Comparison of ENCODE assay signal across 10 mouse cellular contexts in genomic region chr15:82959151-82959550, GRCm38 (mm10). TPM values are rescaled to one million over a fixed set of nuclear protein-coding genes. Genes with fewer than 3 reads are reported as not detected.
DNase-seq lines count a peak whose midpoint lies in the region; ATAC-seq lines count a peak whose summit lies in the region.
"Had no signal": no experiment of that assay in that cellular context is flagged by ENCODE, and none has a peak within 500 bp of the region (broad histone marks: within the 10 kb centered on the region; RNA-seq: fewer than 3 reads in every experiment).

No protein-coding gene starts in this region.

- H3K27ac ChIP-seq in forebrain, embryonic 11.5 days (ENCODE audit: low read depth, low read length): no peak overlapping the region
- H3K27ac ChIP-seq in forebrain, embryonic 10.5 days: no peak overlapping the region
- no peak overlapping the region for H3K27ac ChIP-seq in kidney, embryonic 14.5 days (ENCODE audit: low read depth, low read length)
- peak overlapping the region; percentile 68; the same call in 1 of the 2 replicates for H3K27ac ChIP-seq in hindbrain, embryonic 16.5 days (ENCODE audit: low read depth, low read length)
- peak overlapping the region; percentile 73 for H3K27ac ChIP-seq in midbrain, embryonic 15.5 days
- no peak overlapping the region for H3K27ac ChIP-seq in intestine, embryonic 16.5 days (ENCODE audit: low read length)

- no peak overlapping the region; the same call in 1 of the 2 replicates for H3K4me2 ChIP-seq in forebrain, embryonic 11.5 days (ENCODE audit: low read depth, low read length, severe bottlenecking)
- H3K4me2 ChIP-seq in kidney, embryonic 14.5 days (replicated peaks; ENCODE audit: low read depth, low read length): no peak overlapping the region
- H3K4me2 ChIP-seq in hindbrain, embryonic 16.5 days (ENCODE audit: low read length): peak overlapping the region; percentile 58
- H3K4me2 ChIP-seq in midbrain, embryonic 15.5 days: peak overlapping the region; percentile 70
- H3K4me2 ChIP-seq in intestine, embryonic 16.5 days (ENCODE audit: low read depth, low read length): no peak overlapping the region

- H3K4me3 ChIP-seq in forebrain, embryonic 11.5 days (ENCODE audit: low read depth, low read length): no peak overlapping the region
- H3K4me3 ChIP-seq in forebrain, embryonic 10.5 days: no peak overlapping the region
- H3K4me3 ChIP-seq in kidney, embryonic 14.5 days (ENCODE audit: low read length): no peak overlapping the region
- no peak overlapping the region for H3K4me3 ChIP-seq in hindbrain, embryonic 16.5 days (ENCODE audit: low read length)
- peak overlapping the region; percentile 20; the same call in 1 of the 2 replicates for H3K4me3 ChIP-seq in midbrain, embryonic 15.5 days
- H3K4me3 ChIP-seq in intestine, embryonic 16.5 days (ENCODE audit: low read length): no peak overlapping the region

- H3K9me3 ChIP-seq in forebrain, embryonic 11.5 days (ENCODE audit: control insufficient read depth, low read length): no peaks in the 10 kb centered on the region
- H3K9me3 ChIP-seq in forebrain, embryonic 10.5 days: no peaks in the 10 kb centered on the region
- H3K9me3 ChIP-seq in kidney, embryonic 14.5 days (ENCODE audit: control insufficient read depth, low read length): no peaks in the 10 kb centered on the region
- H3K9me3 ChIP-seq in hindbrain, embryonic 16.5 days (ENCODE audit: control insufficient read depth, low read length): no peaks in the 10 kb centered on the region
- no peaks in the 10 kb centered on the region for H3K9me3 ChIP-seq in midbrain, embryonic 15.5 days
- no peaks in the 10 kb centered on the region for H3K9me3 ChIP-seq in intestine, embryonic 16.5 days (ENCODE audit: control insufficient read depth, low read length)

- no peak for DNase-seq in forebrain, embryonic 11.5 days (ENCODE audit: low spot score)
- no peak for DNase-seq in forebrain, embryonic 10.5 days (ENCODE audit: extremely low spot score, low spot score)
- DNase-seq in kidney, adult 18-20 months: no peak
- no peak for DNase-seq in cerebellum, postnatal 25 days

- H3K36me3 ChIP-seq in forebrain, embryonic 11.5 days (ENCODE audit: control insufficient read depth, insufficient read depth, low read length): no peaks in the 10 kb centered on the region
- H3K36me3 ChIP-seq in forebrain, embryonic 10.5 days (replicated peaks): no peaks in the 10 kb centered on the region
- H3K36me3 ChIP-seq in kidney, embryonic 14.5 days (ENCODE audit: control insufficient read depth, insufficient read depth, low read length): no peaks in the 10 kb centered on the region
- no peaks in the 10 kb centered on the region for H3K36me3 ChIP-seq in hindbrain, embryonic 16.5 days (ENCODE audit: control insufficient read depth, insufficient read depth, low read length)
- no peaks in the 10 kb centered on the region for H3K36me3 ChIP-seq in midbrain, embryonic 15.5 days (replicated peaks)
- no peaks in the 10 kb centered on the region for H3K36me3 ChIP-seq in intestine, embryonic 16.5 days (ENCODE audit: control insufficient read depth, insufficient read depth, low read length)
- H3K36me3 ChIP-seq: G1E had no signal

- no peak for ATAC-seq in forebrain, embryonic 11.5 days (replicated peaks; ENCODE audit: low FRiP score)
- ATAC-seq in kidney, embryonic 14.5 days (ENCODE audit: low FRiP score, low TSS enrichment): no peak
- ATAC-seq in hindbrain, embryonic 16.5 days: no peak
- no peak for ATAC-seq in midbrain, embryonic 15.5 days (replicated peaks)
- ATAC-seq in intestine, embryonic 16.5 days: no peak
- ATAC-seq: inflammation-experienced regulatory T-cells, adult 6 months had no signal

- peaks cover 19% of the 10 kb centered on the region for H3K27me3 ChIP-seq in forebrain, embryonic 11.5 days (ENCODE audit: control insufficient read depth, insufficient read depth, low read length)
- H3K27me3 ChIP-seq in forebrain, embryonic 10.5 days (ENCODE audit: poor library complexity, severe bottlenecking): peaks cover 97% of the 10 kb centered on the region
- peaks cover 37% of the 10 kb centered on the region for H3K27me3 ChIP-seq in kidney, embryonic 14.5 days (ENCODE audit: control insufficient read depth, insufficient read depth, low read length)
- H3K27me3 ChIP-seq in hindbrain, embryonic 16.5 days (replicated peaks; ENCODE audit: control insufficient read depth, insufficient read depth, low read length): no peaks in the 10 kb centered on the region; the same call in none of the 2 replicates
- H3K27me3 ChIP-seq in midbrain, embryonic 15.5 days (replicated peaks): no peaks in the 10 kb centered on the region
- H3K27me3 ChIP-seq in intestine, embryonic 16.5 days (replicated peaks; ENCODE audit: control insufficient read depth, insufficient read depth, low read length): peaks cover 30% of the 10 kb centered on the region

- H3K9ac ChIP-seq in forebrain, embryonic 11.5 days (ENCODE audit: low read length): peak overlapping the region; percentile 7; the same call in 1 of the 2 replicates
- H3K9ac ChIP-seq in kidney, embryonic 14.5 days (ENCODE audit: low read depth, low read length): peak overlapping the region; percentile 0; the same call in 1 of the 2 replicates
- H3K9ac ChIP-seq in hindbrain, embryonic 16.5 days (ENCODE audit: low read depth, low read length): no peak overlapping the region; the same call in 1 of the 2 replicates
- H3K9ac ChIP-seq in midbrain, embryonic 15.5 days: peak overlapping the region; percentile 41; the same call in 1 of the 2 replicates
- no peak overlapping the region for H3K9ac ChIP-seq in intestine, embryonic 16.5 days (ENCODE audit: low read depth, low read length)

- 66% methylated on average over 12 of the region's 12 CpGs for WGBS in forebrain, embryonic 11.5 days
- 72% methylated on average over 12 of the region's 12 CpGs for WGBS in forebrain, embryonic 10.5 days
- WGBS in kidney, embryonic 14.5 days: 55% methylated on average over 12 of the region's 12 CpGs
- 51% methylated on average over 12 of the region's 12 CpGs for WGBS in hindbrain, embryonic 16.5 days
- WGBS in midbrain, embryonic 15.5 days: 57% methylated on average over 12 of the region's 12 CpGs
- 46% methylated on average over 12 of the region's 12 CpGs for WGBS in intestine, embryonic 16.5 days

- H3K4me1 ChIP-seq in forebrain, embryonic 11.5 days (replicated peaks; ENCODE audit: control insufficient read depth, insufficient read depth, low read length): peaks cover 45% of the 10 kb centered on the region
- peaks cover 95% of the 10 kb centered on the region for H3K4me1 ChIP-seq in forebrain, embryonic 10.5 days
- peaks cover 56% of the 10 kb centered on the region for H3K4me1 ChIP-seq in kidney, embryonic 14.5 days (ENCODE audit: control insufficient read depth, insufficient read depth, low read length)
- peaks cover 72% of the 10 kb centered on the region for H3K4me1 ChIP-seq in hindbrain, embryonic 16.5 days (ENCODE audit: control insufficient read depth, insufficient read depth, low read depth, low read length)
- H3K4me1 ChIP-seq in midbrain, embryonic 15.5 days: peaks cover 79% of the 10 kb centered on the region
- peaks cover 46% of the 10 kb centered on the region for H3K4me1 ChIP-seq in intestine, embryonic 16.5 days (ENCODE audit: control insufficient read depth, insufficient read depth, low read length)

RNA-seq across cellular contexts. Expression of gene Tcf20, which starts 28.5 kb away (rescaled TPM):
- 12.1 and 12.6 TPM in 2 replicates for polyA plus RNA-seq in forebrain, embryonic 11.5 days (2014; fragmentation: Nextera tagmentation; extraction: Ambion mirVana)
- polyA plus RNA-seq in forebrain, embryonic 10.5 days (2016; fragmentation: Nextera tagmentation; extraction: Ambion mirVana): 6.5 and 7.1 TPM in 2 replicates
- polyA plus RNA-seq in kidney, embryonic 14.5 days (2014; fragmentation: Nextera tagmentation; extraction: Ambion mirVana): 7.1 and 11.6 TPM in 2 replicates
- polyA plus RNA-seq in hindbrain, embryonic 16.5 days (2015; fragmentation: Nextera tagmentation; extraction: Ambion mirVana): 9.3 TPM in 2 replicates
- polyA plus RNA-seq in midbrain, embryonic 15.5 days (2015; fragmentation: Nextera tagmentation; extraction: Ambion mirVana): 15.1 and 15.9 TPM in 2 replicates
- polyA plus RNA-seq in intestine, embryonic 16.5 days (2015; fragmentation: Nextera tagmentation; extraction: Ambion mirVana): 5.1 and 5.5 TPM in 2 replicates

Comparison
In these comparisons a context has a peak if more than half of its experiments do, and no peak if none do; other contexts are left out.
1. H3K27ac ChIP-seq: peak in hindbrain, embryonic 16.5 days (single experiment) and midbrain, embryonic 15.5 days (single experiment); none in forebrain, embryonic 11.5 days (single experiment), forebrain, embryonic 10.5 days (single experiment), kidney, embryonic 14.5 days (single experiment) and intestine, embryonic 16.5 days (single experiment).
2. H3K4me2 ChIP-seq: peak in hindbrain, embryonic 16.5 days (single experiment) and midbrain, embryonic 15.5 days (single experiment); none in forebrain, embryonic 11.5 days (single experiment), kidney, embryonic 14.5 days (single experiment) and intestine, embryonic 16.5 days (single experiment).
3. H3K9ac ChIP-seq: peak in forebrain, embryonic 11.5 days (single experiment), kidney, embryonic 14.5 days (single experiment) and midbrain, embryonic 15.5 days (single experiment); none in hindbrain, embryonic 16.5 days (single experiment) and intestine, embryonic 16.5 days (single experiment).